Mouse (Mus musculus): Measurements from ENCODE around the gene Crispld2.
A peak's percentile ranks its signal among the peaks of the same experiment; 100 is the strongest.

Gene Crispld2

GRCm38 (mm10) chr8:120000461-120000860 lies 8.2 kb downstream of the Crispld2 start:
- DNase-seq (ENCODE audit: low spot score), result peak; percentile 85

GRCm38 (mm10) chr8:120001712-120002111 lies 9.5 kb downstream of the Crispld2 start:
- DNase-seq (ENCODE audit: low spot score), result peak; percentile 82

GRCm38 (mm10) chr8:120002348-120002747 lies 10.1 kb downstream of the Crispld2 start:
- DNase-seq (ENCODE audit: low spot score), result peak; percentile 66

GRCm38 (mm10) chr8:120004154-120004702 lies 12.0 kb downstream of the Crispld2 start:
- DNase-seq (ENCODE audit: low spot score), result peak; percentile 80

GRCm38 (mm10) chr8:120004705-120005381 lies 12.6 kb downstream of the Crispld2 start:
- no peak for DNase-seq (ENCODE audit: low spot score)

GRCm38 (mm10) chr8:120006645-120007160 lies 14.5 kb downstream of the Crispld2 start:
- no peak for DNase-seq (ENCODE audit: low spot score)

- DNase-seq (ENCODE audit: low spot score), result no peak
Observed at GRCm38 (mm10) chr8:120007178-120007577, 14.9 kb downstream of the Crispld2 start.

GRCm38 (mm10) chr8:120009284-120009683 lies 17.0 kb downstream of the Crispld2 start:
- no peak for DNase-seq (ENCODE audit: low spot score)

- no peak for DNase-seq (ENCODE audit: low spot score)
Observed at GRCm38 (mm10) chr8:120012491-120012890, 20.3 kb downstream of the Crispld2 start.

GRCm38 (mm10) chr8:120012927-120013326 lies 20.7 kb downstream of the Crispld2 start:
- DNase-seq (ENCODE audit: low spot score), result no peak

GRCm38 (mm10) chr8:120014267-120015023 lies 22.2 kb downstream of the Crispld2 start:
- no peak for DNase-seq (ENCODE audit: low spot score)

GRCm38 (mm10) chr8:120015916-120016315 lies 23.7 kb downstream of the Crispld2 start:
- DNase-seq (ENCODE audit: low spot score), result no peak

GRCm38 (mm10) chr8:120016424-120016823 lies 24.2 kb downstream of the Crispld2 start:
- DNase-seq (ENCODE audit: low spot score), result no peak

GRCm38 (mm10) chr8:120017349-120017748 lies 25.1 kb downstream of the Crispld2 start:
- DNase-seq (ENCODE audit: low spot score), result no peak

GRCm38 (mm10) chr8:120017786-120018185 lies 25.5 kb downstream of the Crispld2 start:
- no peak for DNase-seq (ENCODE audit: low spot score)

- DNase-seq (ENCODE audit: low spot score), result no peak
Observed at GRCm38 (mm10) chr8:120018379-120018778, 26.1 kb downstream of the Crispld2 start.

- DNase-seq (ENCODE audit: low spot score), result no peak
Observed at GRCm38 (mm10) chr8:120019297-120019696, 27.1 kb downstream of the Crispld2 start.

- DNase-seq (ENCODE audit: low spot score), result no peak
Observed at GRCm38 (mm10) chr8:120020298-120020697, 28.1 kb downstream of the Crispld2 start.

GRCm38 (mm10) chr8:120026199-120026598 lies 34.0 kb downstream of the Crispld2 start:
- no peak for DNase-seq (ENCODE audit: low spot score)

- no peak for DNase-seq (ENCODE audit: low spot score)
Observed at GRCm38 (mm10) chr8:120026991-120027390, 34.8 kb downstream of the Crispld2 start.

GRCm38 (mm10) chr8:120030447-120030846 lies 38.2 kb downstream of the Crispld2 start:
- no peak for DNase-seq (ENCODE audit: low spot score)

GRCm38 (mm10) chr8:120032549-120033208 lies 40.4 kb downstream of the Crispld2 start:
- no peak for DNase-seq (ENCODE audit: low spot score)
